Mouse (Mus musculus) liver, postnatal 0 days (tissue): ENCODE measurements around the gene Cabin1.
A peak's percentile ranks its signal among the peaks of the same experiment; 100 is the strongest.

Experiments
- CTCF ChIP-seq: sonication (generic); IDR thresholded peaks from 2 replicates; pipeline ENCODE4 v1.5.1; 2016; ENCODE audit warnings: antibody characterized with exemption, low read depth
- EP300 ChIP-seq: IDR thresholded peaks from 2 replicates; pipeline ENCODE4 v1.6.1; 2016; ENCODE audit warnings: antibody characterized with exemption, low read depth, mild to moderate bottlenecking

DNA sequence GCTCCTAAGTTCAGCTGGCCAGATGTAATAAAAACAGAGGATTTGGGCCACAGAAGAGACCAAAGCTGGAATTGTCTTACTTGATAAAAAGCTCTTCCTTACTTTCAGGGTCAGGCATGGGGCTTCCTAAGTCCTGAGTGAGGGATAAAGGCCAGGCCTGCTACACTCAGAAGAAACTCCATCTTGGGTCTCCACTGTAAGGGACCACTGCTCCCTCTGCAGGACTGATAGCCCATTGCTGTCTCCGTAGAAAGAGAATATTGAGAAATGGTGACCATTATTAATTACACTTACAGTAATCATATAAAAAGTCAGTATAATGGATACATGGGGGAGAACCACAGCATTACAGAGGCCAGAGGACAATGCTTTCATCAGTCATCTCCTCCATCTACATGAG lies 60.6 kb downstream of the Cabin1 start:
- TF ChIP-seq EP300 (no peak), CTCF (peak; percentile 59)
